Mouse (Mus musculus) liver, postnatal 0 days (tissue): ENCODE results near the gene Tnks2. TPM values are rescaled to one million over a fixed set of nuclear protein-coding genes. Genes with fewer than 3 reads are reported as not detected.
A peak's percentile ranks its signal among the peaks of the same experiment; 100 is the strongest.

ENCODE experiments used
- ATAC-seq: fragments of 200-750 bp; cut with Nextera tagmentation; 2 replicates; pipeline ENCODE4 v1.8.0; 2017; ENCODE audit warnings: mild to moderate bottlenecking, moderate library complexity
- DNase-seq: peaks from one replicate; pipeline ENCODE4 v3.0.0-alpha.2; 2016
- H3K27ac ChIP-seq: fragments of 300-500 bp; sonication (generic); 2 replicates; pipeline ENCODE4 v1.5.1; 2014; ENCODE audit warnings: antibody characterized with exemption, moderate library complexity, mild to moderate bottlenecking, low read depth
- H3K27me3 ChIP-seq: fragments of 300-500 bp; sonication (generic); 2 replicates; pipeline ENCODE4 v1.6.1; 2014; ENCODE audit warnings: low read length, control low read depth, mixed read lengths; ENCODE audit not compliant: insufficient read depth
- H3K36me3 ChIP-seq: fragments of 300-500 bp; sonication (generic); replicated peaks from 2 replicates; pipeline ENCODE4 v1.6.1; 2014; ENCODE audit warnings: mild to moderate bottlenecking, control low read depth, low read length, moderate library complexity, mixed read lengths; ENCODE audit not compliant: insufficient read depth
- H3K4me1 ChIP-seq: fragments of 300-500 bp; sonication (generic); 2 replicates; pipeline ENCODE4 v1.6.1; 2014; ENCODE audit warnings: antibody characterized with exemption, mild to moderate bottlenecking, control low read depth; ENCODE audit not compliant: insufficient read depth
- H3K4me2 ChIP-seq: fragments of 300-500 bp; sonication (generic); 2 replicates; pipeline ENCODE4 v1.6.1; 2014; ENCODE audit warnings: low read depth, mild to moderate bottlenecking, low read length, moderate library complexity, mixed read lengths
- H3K4me3 ChIP-seq: fragments of 300-500 bp; sonication (generic); 2 replicates; pipeline ENCODE4 v1.5.1; 2014; ENCODE audit warnings: low read depth, low read length
- H3K9ac ChIP-seq: fragments of 300-500 bp; sonication (generic); replicated peaks from 2 replicates; pipeline ENCODE4 v1.6.1; 2014; ENCODE audit warnings: mild to moderate bottlenecking, moderate library complexity
- H3K9me3 ChIP-seq: fragments of 300-500 bp; sonication (generic); 2 replicates; pipeline ENCODE4 v1.6.1; 2016; ENCODE audit warnings: mild to moderate bottlenecking, control low read depth, low read length, mixed read lengths
- CTCF ChIP-seq: sonication (generic); IDR thresholded peaks from 2 replicates; pipeline ENCODE4 v1.5.1; 2016; ENCODE audit warnings: antibody characterized with exemption, low read depth
- EP300 ChIP-seq: IDR thresholded peaks from 2 replicates; pipeline ENCODE4 v1.6.1; 2016; ENCODE audit warnings: antibody characterized with exemption, low read depth, mild to moderate bottlenecking
- WGBS: fragments of 180-500 bp; shearing (Covaris S2); extraction: QIAGEN DNeasy Blood & Tissue Kit; methylation state at CpG from one replicate; pipeline ENCODE4 v1.1.7; 2014; ENCODE audit not compliant: insufficient replicate concordance; 5-methylcytosine and 5-hydroxymethylcytosine counted together
- polyA plus RNA-seq: library from polyadenylated mRNA; unstranded; fragments of >200 nt; fragmentation: Nextera tagmentation; extraction: Ambion mirVana; gene quantifications from 2 replicates; pipeline ENCODE4 v1.2.1, GENCODE M21; 2015

Tnks2 gene
- polyA plus RNA-seq, 1 experiment from 2014 or later, result 9.3 TPM

GRCm38 (mm10) chr19:36925671-36926552, 91.9 kb downstream of the Tnks2 start, which contains the start of gene Btaf1:
Btaf1 (plus strand) TSS chr19:36926079.
- Histone ChIP-seq H3K4me2 (peak within 1 kb of the TSS; percentile 82), H3K27me3 (no peaks in the 10 kb centered on the region), H3K4me3 (peak within 1 kb of the TSS; percentile 92), H3K9me3 (no peaks in the 10 kb centered on the region), H3K9ac (peak within 1 kb of the TSS; percentile 95), H3K36me3 (0 out of 2 replicates have a peak, but pooled peaks cover 3% of the 10 kb centered on the region), H3K27ac (peak within 1 kb of the TSS; percentile 99), H3K4me1 (peaks cover 23% of the 10 kb centered on the region)
- no peak for TF ChIP-seq CTCF
- peak; percentile 14; the same call in 1 of the 2 replicates for TF ChIP-seq EP300
- DNase-seq, result peak; percentile 93
- WGBS, result under 1% methylated on average over 79 of the region's 98 CpGs
- ATAC-seq, result peak; percentile 94

- Histone ChIP-seq H3K27me3 (no peaks in the 10 kb centered on the region), H3K9me3 (no peaks in the 10 kb centered on the region), H3K4me3 (peak overlapping the region; percentile 92), H3K27ac (peak overlapping the region; percentile 99), H3K9ac (peak overlapping the region; percentile 95), H3K36me3 (0 out of 2 replicates have a peak, but pooled peaks cover 3% of the 10 kb centered on the region), H3K4me2 (peak overlapping the region; percentile 82), H3K4me1 (peaks cover 23% of the 10 kb centered on the region)
- DNase-seq, result no peak
- ATAC-seq, result no peak
- WGBS, result 1% methylated on average over 26 of the region's 26 CpGs
- peak; percentile 67 for TF ChIP-seq EP300
- TF ChIP-seq CTCF, result no peak
Observed at GRCm38 (mm10) chr19:36926553-36927236, 92.7 kb downstream of the Tnks2 start.

GRCm38 (mm10) chr19:36927800-36928361, 93.8 kb downstream of the Tnks2 start:
- no peak for ATAC-seq
- no peak for DNase-seq
- H3K9ac ChIP-seq, result 0 out of 2 replicates have a peak overlapping the region, but pooled peaks have one; percentile 46
- H3K27me3 ChIP-seq, result no peaks in the 10 kb centered on the region
- H3K9me3 ChIP-seq, result no peaks in the 10 kb centered on the region
- H3K4me2 ChIP-seq, result peak overlapping the region; percentile 82
- WGBS, result 60% methylated on average over 6 of the region's 6 CpGs
- 0 out of 2 replicates have a peak, but pooled peaks cover 3% of the 10 kb centered on the region for H3K36me3 ChIP-seq
- peaks cover 23% of the 10 kb centered on the region for H3K4me1 ChIP-seq
- TF ChIP-seq EP300 (no peak), CTCF (no peak)
- peak overlapping the region; percentile 99; the same call in 1 of the 2 replicates for H3K27ac ChIP-seq
- peak overlapping the region; percentile 92 for H3K4me3 ChIP-seq

- Histone ChIP-seq H3K9me3 (no peaks in the 10 kb centered on the region), H3K4me2 (no peak overlapping the region), H3K27ac (no peak overlapping the region), H3K4me1 (peaks cover 23% of the 10 kb centered on the region), H3K36me3 (0 out of 2 replicates have a peak, but pooled peaks cover 3% of the 10 kb centered on the region), H3K27me3 (no peaks in the 10 kb centered on the region), H3K4me3 (no peak overlapping the region), H3K9ac (no peak overlapping the region)
- no peak for TF ChIP-seq CTCF
- no peak for TF ChIP-seq EP300
- ATAC-seq, result no peak
- DNase-seq, result no peak
Observed at GRCm38 (mm10) chr19:36929816-36930215, 95.8 kb downstream of the Tnks2 start.

GRCm38 (mm10) chr19:36932097-36932496, 98.1 kb downstream of the Tnks2 start:
- Histone ChIP-seq H3K4me1 (peaks cover 17% of the 10 kb centered on the region), H3K4me3 (no peak overlapping the region), H3K27ac (no peak overlapping the region), H3K9ac (no peak overlapping the region), H3K9me3 (no peaks in the 10 kb centered on the region), H3K27me3 (no peaks in the 10 kb centered on the region), H3K36me3 (peaks cover 3% of the 10 kb centered on the region; the same call in 1 of the 2 replicates), H3K4me2 (no peak overlapping the region)
- peak; percentile 36; the same call in 1 of the 2 replicates for ATAC-seq
- TF ChIP-seq EP300 (no peak), CTCF (no peak)
- no peak for DNase-seq

DNA sequence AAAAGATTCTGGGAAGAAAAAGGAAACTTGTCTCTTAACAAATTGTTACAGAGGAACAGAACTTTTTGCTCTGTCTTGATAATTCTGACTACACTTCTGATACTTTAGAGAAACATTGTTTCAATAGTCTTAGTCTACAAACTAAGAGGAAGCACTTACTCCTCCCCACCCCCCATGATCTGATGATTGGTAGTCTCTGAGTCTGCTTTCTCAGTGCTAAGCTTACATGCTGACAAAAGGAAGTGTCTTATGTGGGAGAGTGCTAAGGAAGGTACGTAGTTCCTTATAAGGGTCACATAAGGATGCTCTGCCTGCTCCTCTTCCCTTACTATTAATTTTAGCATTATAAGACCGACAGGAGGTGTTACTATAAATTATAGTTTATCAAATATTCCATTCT, 98.6 kb downstream of the Tnks2 start:
- no peak overlapping the region for H3K4me2 ChIP-seq
- 0 out of 2 replicates have a peak, but pooled peaks have one; percentile 33 for ATAC-seq
- H3K9me3 ChIP-seq, result no peaks in the 10 kb centered on the region
- TF ChIP-seq CTCF, result no peak
- TF ChIP-seq EP300, result no peak
- H3K4me3 ChIP-seq, result no peak overlapping the region
- H3K36me3 ChIP-seq, result peaks cover 3% of the 10 kb centered on the region; the same call in 1 of the 2 replicates
- no peaks in the 10 kb centered on the region for H3K27me3 ChIP-seq
- 50% methylated on average over 2 of the region's 2 CpGs for WGBS
- no peak overlapping the region for H3K27ac ChIP-seq
- no peak for DNase-seq
- H3K9ac ChIP-seq, result no peak overlapping the region
- peaks cover 12% of the 10 kb centered on the region for H3K4me1 ChIP-seq
